Mouse (Mus musculus): ENCODE results near the gene Gm45837. TPM values are rescaled to one million over a fixed set of nuclear protein-coding genes. Genes with fewer than 3 reads are reported as not detected.

Gm45837 gene
- total RNA-seq, 2 experiments from 2014 or later, result not detected

- intact Hi-C loops (cut with DNase I), result loop anchor here (2.0 kb wide), 1 partner anchor 19 kb away; no protein-coding TSS in a partner anchor
- no peak for DNase-seq
Observed at GRCm38 (mm10) chr7:101461571-101461970, 50.9 kb downstream of the Gm45837 start.

- intact Hi-C loops (cut with DNase I), result no loop called here
- DNase-seq, result no peak
Observed at GRCm38 (mm10) chr7:101462327-101463068, 51.8 kb downstream of the Gm45837 start.

- intact Hi-C loops (cut with DNase I), result no loop called here
Observed at GRCm38 (mm10) chr7:101463665-101464271, 53.1 kb downstream of the Gm45837 start.

GRCm38 (mm10) chr7:101464927-101465326 lies 54.2 kb downstream of the Gm45837 start:
- intact Hi-C loops (cut with DNase I), result no loop called here
- DNase-seq, result no peak

More at GRCm38 (mm10) chr7:101463665-101464271, 53.1 kb downstream of the Gm45837 start:
- DNase-seq, result no peak

- intact Hi-C loops (cut with DNase I), result no loop called here
- peak; percentile 70 for DNase-seq
Observed at GRCm38 (mm10) chr7:101465392-101465791, 54.7 kb downstream of the Gm45837 start.

GRCm38 (mm10) chr7:101465850-101466580 lies 55.3 kb downstream of the Gm45837 start:
- DNase-seq, result no peak
- intact Hi-C loops (cut with DNase I), result no loop called here

GRCm38 (mm10) chr7:101466581-101467081 lies 55.9 kb downstream of the Gm45837 start:
- DNase-seq, result no peak
- intact Hi-C loops (cut with DNase I), result no loop called here

- DNase-seq, result no peak
- intact Hi-C loops (cut with DNase I), result no loop called here
Observed at GRCm38 (mm10) chr7:101471423-101471822, 60.7 kb downstream of the Gm45837 start.

- DNase-seq, result no peak
- intact Hi-C loops (cut with DNase I), result loop anchor here (2.0 kb wide), 1 partner anchor 19 kb away; no protein-coding TSS in a partner anchor
Observed at GRCm38 (mm10) chr7:101471968-101472480, 61.3 kb downstream of the Gm45837 start.

- peak; percentile 64 to 69 for DNase-seq
- intact Hi-C loops (cut with DNase I), result loop anchor here (2.0 kb wide), 1 partner anchor 20 kb away; no protein-coding TSS in a partner anchor
Observed at GRCm38 (mm10) chr7:101472598-101473558, 62.2 kb downstream of the Gm45837 start.

- intact Hi-C loops (cut with DNase I), result no loop called here
Observed at GRCm38 (mm10) chr7:101474399-101474811, 63.7 kb downstream of the Gm45837 start.

GRCm38 (mm10) chr7:101476028-101476427 lies 65.3 kb downstream of the Gm45837 start:
- no peak for DNase-seq
- intact Hi-C loops (cut with DNase I), result no loop called here

More at GRCm38 (mm10) chr7:101474399-101474811, 63.7 kb downstream of the Gm45837 start:
- DNase-seq, result no peak

- DNase-seq, result no peak
- intact Hi-C loops (cut with DNase I), result no loop called here
Observed at GRCm38 (mm10) chr7:101476493-101476892, 65.8 kb downstream of the Gm45837 start.

GRCm38 (mm10) chr7:101477200-101477599 lies 66.5 kb downstream of the Gm45837 start:
- intact Hi-C loops (cut with DNase I), result no loop called here

GRCm38 (mm10) chr7:101478099-101478498 lies 67.4 kb downstream of the Gm45837 start:
- DNase-seq, result no peak
- intact Hi-C loops (cut with DNase I), result no loop called here

More at GRCm38 (mm10) chr7:101477200-101477599, 66.5 kb downstream of the Gm45837 start:
- DNase-seq, result no peak

GRCm38 (mm10) chr7:101479841-101480240 lies 69.2 kb downstream of the Gm45837 start:
- DNase-seq, result no peak
- intact Hi-C loops (cut with DNase I), result loop anchor here (2.0 kb wide), 1 partner anchor 19 kb away; no protein-coding TSS in a partner anchor

GRCm38 (mm10) chr7:101480671-101481070 lies 70.0 kb downstream of the Gm45837 start:
- DNase-seq, result no peak
- intact Hi-C loops (cut with DNase I), result loop anchor here (2.0 kb wide), 1 partner anchor 20 kb away; no protein-coding TSS in a partner anchor

- intact Hi-C loops (cut with DNase I), result loop anchor here (2.0 kb wide), 1 partner anchor 21 kb away; no protein-coding TSS in a partner anchor
- DNase-seq, result no peak
Observed at GRCm38 (mm10) chr7:101481872-101482498, 71.3 kb downstream of the Gm45837 start.

Data from heart, postnatal 36 days (tissue).